Mouse (Mus musculus): Measurements from ENCODE around the gene Rbpjl. TPM values are rescaled to one million over a fixed set of nuclear protein-coding genes. Genes with fewer than 3 reads are reported as not detected.

Gene Rbpjl
- polyA plus RNA-seq (2015; fragmentation: Nextera tagmentation; extraction: Ambion mirVana) = 0.49 and 0.68 TPM in 2 replicates

DNA sequence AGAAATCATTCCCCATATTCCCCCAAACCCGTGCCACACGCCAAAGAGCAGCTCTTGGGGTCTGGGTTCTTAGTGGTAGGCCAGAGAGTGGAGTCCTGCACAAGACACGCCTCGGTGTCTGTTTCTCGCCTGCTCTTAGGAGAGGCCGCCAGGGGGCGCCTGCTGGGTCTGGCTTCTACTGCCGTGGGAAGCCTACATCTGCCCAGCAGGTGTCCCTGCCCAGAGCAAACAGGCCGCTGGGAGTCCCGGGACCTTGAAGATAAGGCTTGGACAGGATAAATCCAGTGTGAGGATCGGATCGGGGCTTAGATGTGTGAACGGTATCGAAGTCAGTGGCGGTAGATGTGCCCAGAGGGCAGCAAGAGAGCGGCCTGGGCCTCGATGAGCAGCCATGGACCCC, at the start of gene Rbpjl:
TSS of gene Rbpjl (plus strand) at position 236 of the 400 bp plus-strand sequence.

GRCm38 (mm10) chr2:164389020-164389419, 13.9 kb upstream of the Rbpjl start, which contains the start of gene Slpi:
TSS of gene Slpi (minus strand) at chr2:164389095.

DNA sequence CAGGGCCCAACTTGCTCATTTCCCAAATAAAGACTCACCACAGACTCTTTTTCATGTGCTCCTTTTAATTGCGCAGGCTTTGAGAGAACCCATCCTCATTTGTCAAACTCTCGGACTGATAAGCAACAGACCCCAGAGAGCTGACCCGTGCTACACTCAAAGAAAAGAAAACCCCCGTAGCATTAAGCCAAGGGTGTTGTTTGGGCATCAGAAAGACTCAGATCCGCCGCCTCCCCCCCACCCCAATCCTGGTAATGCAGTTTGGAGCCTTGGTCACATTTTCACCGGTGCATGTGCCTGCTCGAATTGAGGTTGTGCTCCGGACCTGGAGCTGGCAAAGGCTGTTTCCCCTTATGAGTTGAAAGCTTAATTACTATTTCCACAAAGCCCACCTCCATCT, 2.1 kb downstream of the Rbpjl start, which contains the start of gene Matn4:
TSS of gene Matn4 (minus strand) at position 101 of the 400 bp plus-strand sequence.

GRCm38 (mm10) chr2:164443460-164444000, 40.6 kb downstream of the Rbpjl start, which contains the start of gene Sdc4:
TSS of gene Sdc4 (minus strand) at chr2:164443887.

GRCm38 (mm10) chr2:164456864-164457300, 53.9 kb downstream of the Rbpjl start, which contains the start of gene Sys1:
TSS of gene Sys1 (plus strand) at chr2:164456964.

GRCm38 (mm10) chr2:164460745-164461551, 58.0 kb downstream of the Rbpjl start, which contains the start of gene Gm20458:
TSS of gene Gm20458 (plus strand) at chr2:164460967.

Small RNA genes within 50 kb of the gene (microRNA-seq; reads per million reads assigned to microRNA genes)
- not detected for gene Mir7678

Other genes with a start within 250 kb of the Rbpjl start
- 3.9 and 4.2 TPM in 2 replicates for gene Kcns1, start 232.0 kb upstream of the Rbpjl start, polyA plus RNA-seq (2015; fragmentation: Nextera tagmentation; extraction: Ambion mirVana)
- not detected in 2 replicates for gene Wfdc5, start 220.4 kb upstream of the Rbpjl start, polyA plus RNA-seq (2015; fragmentation: Nextera tagmentation; extraction: Ambion mirVana)
- gene Wfdc12, start 212.5 kb upstream of the Rbpjl start, polyA plus RNA-seq (2015; fragmentation: Nextera tagmentation; extraction: Ambion mirVana) = not detected in 2 replicates
- gene Wfdc15a, start 203.0 kb upstream of the Rbpjl start, polyA plus RNA-seq (2015; fragmentation: Nextera tagmentation; extraction: Ambion mirVana) = not detected in 2 replicates
- not detected in 2 replicates for gene Wfdc15b, start 181.5 kb upstream of the Rbpjl start, polyA plus RNA-seq (2015; fragmentation: Nextera tagmentation; extraction: Ambion mirVana)
- not detected in 2 replicates for gene Svs2, start 164.7 kb upstream of the Rbpjl start, polyA plus RNA-seq (2015; fragmentation: Nextera tagmentation; extraction: Ambion mirVana)
- not detected in 2 replicates for gene Svs3b, start 146.5 kb upstream of the Rbpjl start, polyA plus RNA-seq (2015; fragmentation: Nextera tagmentation; extraction: Ambion mirVana)
- gene Svs4, start 124.7 kb upstream of the Rbpjl start, polyA plus RNA-seq (2015; fragmentation: Nextera tagmentation; extraction: Ambion mirVana) = not detected in 2 replicates
- gene Svs3a, start 113.9 kb upstream of the Rbpjl start, polyA plus RNA-seq (2015; fragmentation: Nextera tagmentation; extraction: Ambion mirVana) = not detected in 2 replicates
- gene Svs6, start 86.4 kb upstream of the Rbpjl start, polyA plus RNA-seq (2015; fragmentation: Nextera tagmentation; extraction: Ambion mirVana) = not detected in 2 replicates
- gene Svs5, start 70.4 kb upstream of the Rbpjl start, polyA plus RNA-seq (2015; fragmentation: Nextera tagmentation; extraction: Ambion mirVana) = not detected in 2 replicates
- gene Slpi, start 14.0 kb upstream of the Rbpjl start, polyA plus RNA-seq (2015; fragmentation: Nextera tagmentation; extraction: Ambion mirVana) = 0.51 and 1.1 TPM in 2 replicates
- 15.4 and 15.8 TPM in 2 replicates for gene Matn4, start 2.0 kb downstream of the Rbpjl start, polyA plus RNA-seq (2015; fragmentation: Nextera tagmentation; extraction: Ambion mirVana)
- gene Sdc4, start 40.7 kb downstream of the Rbpjl start, polyA plus RNA-seq (2015; fragmentation: Nextera tagmentation; extraction: Ambion mirVana) = 42.5 and 43.9 TPM in 2 replicates
- gene Sys1, start 53.8 kb downstream of the Rbpjl start, polyA plus RNA-seq (2015; fragmentation: Nextera tagmentation; extraction: Ambion mirVana) = 113 and 120 TPM in 2 replicates
- 14.5 and 16.2 TPM in 2 replicates for gene Gm20458, start 57.8 kb downstream of the Rbpjl start, polyA plus RNA-seq (2015; fragmentation: Nextera tagmentation; extraction: Ambion mirVana)
- not detected in 2 replicates for gene Trp53tg5, start 70.6 kb downstream of the Rbpjl start, polyA plus RNA-seq (2015; fragmentation: Nextera tagmentation; extraction: Ambion mirVana)
- 41.5 and 45.7 TPM in 2 replicates for gene Dbndd2, start 83.0 kb downstream of the Rbpjl start, polyA plus RNA-seq (2015; fragmentation: Nextera tagmentation; extraction: Ambion mirVana)
- 117 and 135 TPM in 2 replicates for gene Pigt, start 94.4 kb downstream of the Rbpjl start, polyA plus RNA-seq (2015; fragmentation: Nextera tagmentation; extraction: Ambion mirVana)
- 0.62 and 0.65 TPM in 2 replicates for gene Wfdc2, start 159.3 kb downstream of the Rbpjl start, polyA plus RNA-seq (2015; fragmentation: Nextera tagmentation; extraction: Ambion mirVana)
- not detected in 2 replicates for gene Spint3, start 170.3 kb downstream of the Rbpjl start, polyA plus RNA-seq (2015; fragmentation: Nextera tagmentation; extraction: Ambion mirVana)
- not detected in 2 replicates for gene Wfdc6a, start 182.3 kb downstream of the Rbpjl start, polyA plus RNA-seq (2015; fragmentation: Nextera tagmentation; extraction: Ambion mirVana)
- gene Eppin, start 190.5 kb downstream of the Rbpjl start, polyA plus RNA-seq (2015; fragmentation: Nextera tagmentation; extraction: Ambion mirVana) = not detected in 2 replicates
- gene Wfdc6b, start 210.4 kb downstream of the Rbpjl start, polyA plus RNA-seq (2015; fragmentation: Nextera tagmentation; extraction: Ambion mirVana) = not detected in 2 replicates
- not detected in 2 replicates for gene Wfdc8, start 210.5 kb downstream of the Rbpjl start, polyA plus RNA-seq (2015; fragmentation: Nextera tagmentation; extraction: Ambion mirVana)
- not detected in 2 replicates for gene Wfdc16, start 235.7 kb downstream of the Rbpjl start, polyA plus RNA-seq (2015; fragmentation: Nextera tagmentation; extraction: Ambion mirVana)

Data from neural tube, postnatal 0 days (tissue).